Mouse (Mus musculus): ENCODE data around the gene Olfr32.
"Not testable (repeated sequence)": the region's sequence is repeated elsewhere in the genome, so short reads cannot be mapped to it uniquely, and the experiment has no call there.

Olfr32 gene

GRCm38 (mm10) chr2:90142196-90142595 lies at the start of gene Olfr32:
TSS of gene Olfr32 (minus strand) at chr2:90142296.
- DNase-seq: no peak

- not testable (repeated sequence) for DNase-seq
Measured at GRCm38 (mm10) chr2:90187082-90187481, 45.0 kb upstream of the Olfr32 start.

- not testable (repeated sequence) for DNase-seq
Measured at GRCm38 (mm10) chr2:90186082-90186481, 44.0 kb upstream of the Olfr32 start.

- DNase-seq: no peak
Measured at GRCm38 (mm10) chr2:90153916-90154315, 11.8 kb upstream of the Olfr32 start.

GRCm38 (mm10) chr2:90152991-90153390 lies 10.9 kb upstream of the Olfr32 start, which contains the start of gene Olfr1270:
TSS of gene Olfr1270 (minus strand) at chr2:90153091.
- no peak for DNase-seq

GRCm38 (mm10) chr2:90121312-90121711 lies 20.8 kb downstream of the Olfr32 start, which contains the start of gene Olfr1269:
TSS of gene Olfr1269 (minus strand) at chr2:90121412.
- DNase-seq: no peak
